Mouse (Mus musculus) hindbrain, embryonic 14.5 days (tissue): ENCODE measurements around the gene Zbtb4. TPM values are rescaled to one million over a fixed set of nuclear protein-coding genes. Genes with fewer than 3 reads are reported as not detected.
A peak's percentile ranks its signal among the peaks of the same experiment; 100 is the strongest.
"Not testable (repeated sequence)": the region's sequence is repeated elsewhere in the genome, so short reads cannot be mapped to it uniquely, and the experiment has no call there.

Experiments used
- ATAC-seq: fragments of 200-750 bp; cut with Nextera tagmentation; 2 replicates; pipeline ENCODE4 v1.8.0; 2017; ENCODE audit warnings: moderate number of reproducible peaks, mild to moderate bottlenecking, moderate TSS enrichment, moderate library complexity; ENCODE audit not compliant: low FRiP score
- DNase-seq: peaks from one replicate; pipeline ENCODE4 v3.0.0-alpha.2; 2015; ENCODE audit warnings: low spot score
- H3K27ac ChIP-seq: fragments of 300-500 bp; sonication (generic); 2 replicates; pipeline ENCODE4 v1.5.1; 2014; ENCODE audit warnings: mild to moderate bottlenecking, moderate library complexity
- H3K27me3 ChIP-seq: fragments of 300-500 bp; sonication (generic); 2 replicates; pipeline ENCODE4 v1.6.1; 2014; ENCODE audit warnings: mild to moderate bottlenecking, low read length, mixed read lengths; ENCODE audit not compliant: control insufficient read depth, insufficient read depth
- H3K36me3 ChIP-seq: fragments of 300-500 bp; sonication (generic); replicated peaks from 2 replicates; pipeline ENCODE4 v1.6.1; 2014; ENCODE audit not compliant: control insufficient read depth, insufficient read depth
- H3K4me1 ChIP-seq: fragments of 300-500 bp; sonication (generic); replicated peaks from 2 replicates; pipeline ENCODE4 v1.6.1; 2014; ENCODE audit warnings: antibody characterized with exemption, low read length, mixed read lengths; ENCODE audit not compliant: control insufficient read depth, insufficient read depth
- H3K4me2 ChIP-seq: fragments of 300-500 bp; sonication (generic); replicated peaks from 2 replicates; pipeline ENCODE4 v1.6.1; 2014; ENCODE audit warnings: mild to moderate bottlenecking, moderate library complexity
- H3K4me3 ChIP-seq: fragments of 300-500 bp; sonication (generic); replicated peaks from 2 replicates; pipeline ENCODE4 v1.5.1; 2014; ENCODE audit warnings: mild to moderate bottlenecking, low read length
- H3K9ac ChIP-seq: fragments of 300-500 bp; sonication (generic); 2 replicates; pipeline ENCODE4 v1.6.1; 2014
- H3K9me3 ChIP-seq: fragments of 300-500 bp; sonication (generic); 2 replicates; pipeline ENCODE4 v1.6.1; 2016; ENCODE audit warnings: low read length; ENCODE audit not compliant: control insufficient read depth
- WGBS: fragments of 180-500 bp; shearing (Covaris S2); extraction: QIAGEN DNeasy Blood & Tissue Kit; methylation state at CpG from one replicate; pipeline ENCODE4 v1.1.7; 2014; 5-methylcytosine and 5-hydroxymethylcytosine counted together
- polyA plus RNA-seq: library from polyadenylated mRNA; unstranded; fragments of >200 nt; fragmentation: Nextera tagmentation; extraction: Ambion mirVana; gene quantifications from 2 replicates; pipeline ENCODE4 v1.2.1, GENCODE M21; 2014

Gene Zbtb4
- polyA plus RNA-seq, 1 experiment from 2014 or later: 4.6 TPM

DNA sequence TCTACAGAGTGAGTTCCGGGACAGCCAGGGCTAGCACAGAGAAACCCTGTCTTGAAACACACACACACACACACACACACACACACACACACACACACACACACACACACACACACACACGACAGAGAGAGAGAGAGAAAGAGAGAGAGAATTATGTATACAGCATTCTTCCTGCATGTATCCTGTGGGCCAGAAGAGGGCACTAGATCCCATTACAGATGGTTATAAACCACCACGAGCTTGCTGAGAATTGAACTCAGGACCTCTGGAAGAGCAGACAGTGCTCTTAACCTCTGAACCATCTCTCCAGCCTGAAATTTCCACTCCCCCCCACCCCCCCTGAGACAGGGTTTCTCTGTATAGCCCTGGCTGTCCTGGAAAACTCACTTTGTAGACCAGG is 34.3 kb upstream of the Zbtb4 start:
- H3K9ac ChIP-seq, H3K9me3 ChIP-seq, H3K4me1 ChIP-seq, H3K27me3 ChIP-seq, H3K27ac ChIP-seq, ATAC-seq, DNase-seq, H3K4me3 ChIP-seq, H3K4me2 ChIP-seq: not testable (repeated sequence)
- WGBS: 96% methylated on average over 2 of the region's 3 CpGs
- H3K36me3 ChIP-seq: peaks cover 32% of the 10 kb centered on the region

- peaks cover 18% of the 10 kb centered on the region for H3K36me3 ChIP-seq
- no peak overlapping the region for H3K4me2 ChIP-seq
- H3K4me1 ChIP-seq: peaks cover 30% of the 10 kb centered on the region
- no peaks in the 10 kb centered on the region for H3K27me3 ChIP-seq
- 93% methylated on average over 3 of the region's 3 CpGs for WGBS
- H3K9ac ChIP-seq: no peak overlapping the region
- H3K9me3 ChIP-seq: no peaks in the 10 kb centered on the region
- no peak overlapping the region for H3K27ac ChIP-seq
- no peak overlapping the region for H3K4me3 ChIP-seq
- ATAC-seq (no peak), DNase-seq (no peak)
Observed at GRCm38 (mm10) chr11:69751635-69752034, 14.1 kb upstream of the Zbtb4 start.

DNA sequence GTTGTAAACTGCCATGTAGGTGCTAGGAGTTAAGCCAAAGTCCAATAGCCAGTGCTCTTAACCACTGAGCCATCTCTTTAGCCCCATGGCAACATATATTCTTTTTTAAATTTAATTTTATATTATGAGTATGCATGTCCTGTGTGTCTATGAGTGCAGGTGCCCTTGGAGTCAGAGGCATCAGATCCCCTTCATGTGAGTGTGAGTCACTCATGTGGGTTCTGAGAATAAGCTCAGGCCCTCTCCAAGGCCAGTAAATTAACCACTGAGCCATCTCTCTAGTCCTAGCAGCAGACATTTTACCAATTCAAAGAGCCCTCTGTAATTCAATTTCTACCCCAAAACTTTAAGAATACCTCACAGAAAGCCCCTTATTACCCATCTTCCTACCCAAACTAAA is 13.0 kb upstream of the Zbtb4 start:
- H3K4me3 ChIP-seq: no peak overlapping the region
- peaks cover 40% of the 10 kb centered on the region for H3K4me1 ChIP-seq
- ATAC-seq (no peak), DNase-seq (no peak)
- no peaks in the 10 kb centered on the region for H3K9me3 ChIP-seq
- no peak overlapping the region for H3K9ac ChIP-seq
- no peak overlapping the region for H3K27ac ChIP-seq
- peaks cover 7% of the 10 kb centered on the region for H3K36me3 ChIP-seq
- H3K4me2 ChIP-seq: no peak overlapping the region
- no peaks in the 10 kb centered on the region for H3K27me3 ChIP-seq

DNA sequence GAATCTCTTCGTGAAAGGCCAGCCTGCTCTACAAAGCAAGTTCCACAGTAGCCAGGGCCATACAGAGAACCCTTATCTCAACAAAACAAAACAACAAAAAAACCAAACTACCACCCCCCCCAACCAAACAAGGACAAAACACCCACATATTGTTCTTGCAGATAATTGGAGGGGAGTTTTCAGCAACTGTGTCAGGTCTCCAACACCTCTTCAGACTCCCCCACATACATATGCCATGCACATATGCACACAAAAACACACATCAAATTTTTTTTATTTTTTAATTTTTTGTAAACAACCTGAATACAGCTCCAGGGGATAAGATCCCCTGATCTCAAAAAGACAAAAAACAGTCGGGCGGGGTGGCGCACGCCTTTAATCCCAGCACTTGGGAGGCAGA is 11.5 kb upstream of the Zbtb4 start:
- WGBS: 91% methylated on average over 5 of the region's 5 CpGs
- no peak overlapping the region for H3K4me3 ChIP-seq
- no peaks in the 10 kb centered on the region for H3K27me3 ChIP-seq
- DNase-seq (no peak), ATAC-seq (no peak)
- no peak overlapping the region for H3K27ac ChIP-seq
- peak overlapping the region; percentile 61 for H3K4me2 ChIP-seq
- H3K36me3 ChIP-seq: no peaks in the 10 kb centered on the region
- peaks cover 41% of the 10 kb centered on the region for H3K4me1 ChIP-seq
- H3K9me3 ChIP-seq: no peaks in the 10 kb centered on the region
- H3K9ac ChIP-seq: no peak overlapping the region

GRCm38 (mm10) chr11:69754701-69755100 is 11.0 kb upstream of the Zbtb4 start:
- DNase-seq (peak; percentile 80), ATAC-seq (no peak)
- Histone ChIP-seq H3K9me3 (no peaks in the 10 kb centered on the region), H3K4me2 (peak overlapping the region; percentile 61), H3K9ac (peak overlapping the region; percentile 38; the same call in 1 of the 2 replicates), H3K27me3 (no peaks in the 10 kb centered on the region), H3K27ac (no peak overlapping the region), H3K4me3 (no peak overlapping the region), H3K36me3 (no peaks in the 10 kb centered on the region), H3K4me1 (peaks cover 42% of the 10 kb centered on the region)
- WGBS: 60% methylated on average over 3 of the region's 3 CpGs

DNA sequence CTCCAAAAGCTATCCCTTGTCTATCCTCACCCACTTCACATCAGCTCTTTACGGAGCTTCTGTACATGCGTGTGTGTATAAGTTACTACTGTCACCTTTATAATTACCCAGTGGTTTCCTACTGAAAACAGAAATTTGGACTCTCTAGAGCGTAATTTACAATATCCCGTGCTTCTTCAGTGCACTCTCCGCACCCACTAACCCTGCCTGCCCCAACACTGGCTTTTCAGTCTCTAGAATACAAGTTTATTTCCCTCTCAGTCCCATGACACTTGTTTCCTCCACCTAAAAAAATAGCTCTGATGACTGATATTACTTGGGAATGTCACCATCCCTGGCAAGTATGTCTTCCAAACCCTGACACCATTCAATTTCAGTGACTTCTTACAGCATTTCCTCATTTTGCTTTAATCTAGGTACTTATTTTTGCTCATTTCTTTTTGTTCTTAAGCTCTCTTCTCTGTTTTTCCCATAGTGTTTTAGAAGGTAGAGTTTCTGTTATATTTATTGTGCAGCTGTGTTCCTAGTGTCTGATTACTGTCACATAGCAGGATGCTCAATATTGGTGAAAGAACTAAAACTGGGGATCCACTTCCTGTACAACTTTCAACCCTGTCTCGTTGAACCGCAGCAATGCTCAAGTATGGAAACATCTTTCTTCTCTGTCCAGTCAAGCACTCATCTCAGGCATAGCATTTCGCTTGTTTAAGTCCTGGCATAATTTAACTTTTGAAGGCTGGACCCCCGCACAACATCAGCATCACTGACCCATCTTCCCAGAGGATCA is 8.2 kb upstream of the Zbtb4 start:
- WGBS: 48% methylated on average over 9 of the region's 9 CpGs
- no peaks in the 10 kb centered on the region for H3K36me3 ChIP-seq
- no peak for DNase-seq
- no peak for ATAC-seq
- H3K4me2 ChIP-seq: peak overlapping the region; percentile 61
- peaks cover 51% of the 10 kb centered on the region for H3K4me1 ChIP-seq
- peak overlapping the region; percentile 49 for H3K4me3 ChIP-seq
- H3K9ac ChIP-seq: peak overlapping the region; percentile 86
- H3K27me3 ChIP-seq: no peaks in the 10 kb centered on the region
- no peaks in the 10 kb centered on the region for H3K9me3 ChIP-seq
- H3K27ac ChIP-seq: peak overlapping the region; percentile 99

DNA sequence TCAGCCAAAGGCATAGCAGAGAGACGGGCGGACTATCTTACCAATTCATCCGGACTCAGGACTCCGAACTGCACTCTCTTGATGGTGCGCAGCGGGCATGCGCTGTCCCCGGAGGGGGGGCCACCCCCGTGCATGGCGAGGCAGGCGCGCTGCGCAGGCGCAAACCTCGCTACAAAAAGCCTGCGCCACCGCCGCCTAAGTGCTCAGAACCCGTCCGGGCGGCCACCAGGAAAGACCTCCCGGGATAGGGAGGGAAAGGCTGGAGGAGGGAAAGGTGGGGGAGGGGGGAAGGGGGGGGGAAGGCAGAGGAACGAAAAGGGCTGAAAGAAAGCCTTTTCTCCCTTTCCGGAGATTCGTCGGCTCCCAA is 7.6 kb upstream of the Zbtb4 start:
- Histone ChIP-seq H3K9me3 (no peaks in the 10 kb centered on the region), H3K4me3 (peak overlapping the region; percentile 49), H3K27ac (peak overlapping the region; percentile 99), H3K27me3 (no peaks in the 10 kb centered on the region), H3K36me3 (no peaks in the 10 kb centered on the region), H3K9ac (peak overlapping the region; percentile 86), H3K4me1 (peaks cover 50% of the 10 kb centered on the region), H3K4me2 (peak overlapping the region; percentile 61)
- 0% methylated on average over 26 of the region's 26 CpGs for WGBS
- ATAC-seq (peak; percentile 86), DNase-seq (peak; percentile 96)

- Histone ChIP-seq H3K27ac (peak within 1 kb of the TSS; percentile 99), H3K27me3 (no peaks in the 10 kb centered on the region), H3K4me3 (peak within 1 kb of the TSS; percentile 49), H3K4me2 (peak within 1 kb of the TSS; percentile 61), H3K9me3 (no peaks in the 10 kb centered on the region), H3K9ac (peak within 1 kb of the TSS; percentile 86), H3K36me3 (no peaks in the 10 kb centered on the region), H3K4me1 (peaks cover 48% of the 10 kb centered on the region)
- WGBS: under 1% methylated on average over 36 of the region's 36 CpGs
- ATAC-seq (peak; percentile 97), DNase-seq (peak; percentile 99)
Observed at GRCm38 (mm10) chr11:69758478-69758970, 7.2 kb upstream of the Zbtb4 start, which contains the start of gene Polr2a. Gene Polr2a, minus strand, starts transcription at chr11:69758637.

GRCm38 (mm10) chr11:69758971-69759721 is 6.6 kb upstream of the Zbtb4 start:
- ATAC-seq: peak; percentile 87
- no peaks in the 10 kb centered on the region for H3K9me3 ChIP-seq
- no peaks in the 10 kb centered on the region for H3K36me3 ChIP-seq
- DNase-seq: peak; percentile 86
- H3K9ac ChIP-seq: peak overlapping the region; percentile 86
- no peaks in the 10 kb centered on the region for H3K27me3 ChIP-seq
- peak overlapping the region; percentile 61 for H3K4me2 ChIP-seq
- 0% methylated on average over 37 of the region's 37 CpGs for WGBS
- H3K4me1 ChIP-seq: peaks cover 44% of the 10 kb centered on the region
- H3K4me3 ChIP-seq: peak overlapping the region; percentile 49
- H3K27ac ChIP-seq: peak overlapping the region; percentile 99
